Comparison of ENCODE assay signal across 11 mouse cellular contexts in genomic region chr11:102146531-102146930, GRCm38 (mm10). TPM values are rescaled to one million over a fixed set of nuclear protein-coding genes. Genes with fewer than 3 reads are reported as not detected.
DNase-seq lines count a peak whose midpoint lies in the region; ATAC-seq and TF ChIP-seq lines count a peak whose summit lies in the region.
"Had no signal": no experiment of that assay in that cellular context is flagged by ENCODE, and none has a peak within 500 bp of the region (broad histone marks: within the 10 kb centered on the region; RNA-seq: fewer than 3 reads in every experiment).

No protein-coding gene starts in this region.

- no peak for DNase-seq in heart, adult 18-20 months
- DNase-seq in midbrain, embryonic 14.5 days: no peak
- DNase-seq in limb, embryonic 11.5 days (ENCODE audit: low spot score): peak; percentile 45
- no peak for DNase-seq in left cerebral cortex, postnatal 4 days
- no peak for DNase-seq in lung, adult 2 months
- DNase-seq: heart, postnatal 4 days; thymus, postnatal 14 days had no signal

- H3K27me3 ChIP-seq in heart, embryonic 13.5 days (replicated peaks): peaks cover 84% of the 10 kb centered on the region
- H3K27me3 ChIP-seq in midbrain, embryonic 15.5 days (replicated peaks): peaks cover 66% of the 10 kb centered on the region
- H3K27me3 ChIP-seq in midbrain, embryonic 14.5 days (ENCODE audit: control insufficient read depth, insufficient read depth, low read length): peaks cover 56% of the 10 kb centered on the region
- peaks cover 54% of the 10 kb centered on the region for H3K27me3 ChIP-seq in limb, embryonic 11.5 days (ENCODE audit: control insufficient read depth, insufficient read depth, low read length)
- peaks cover 48% of the 10 kb centered on the region for H3K27me3 ChIP-seq in stomach, embryonic 15.5 days (replicated peaks)

- intact Hi-C loops in left cerebral cortex, postnatal 4 days (cut with DNase I): no loop called here

- ATAC-seq in heart, embryonic 13.5 days (ENCODE audit: extremely low read depth, insufficient number of reproducible peaks, low FRiP score, low TSS enrichment): no peak
- ATAC-seq in midbrain, embryonic 15.5 days (replicated peaks): no peak
- ATAC-seq in midbrain, embryonic 14.5 days (ENCODE audit: low FRiP score, low TSS enrichment): no peak
- no peak for ATAC-seq in limb, embryonic 11.5 days (ENCODE audit: insufficient number of reproducible peaks, low FRiP score, low TSS enrichment, low read depth)
- no peak for ATAC-seq in stomach, embryonic 15.5 days (ENCODE audit: insufficient read depth, low FRiP score, low read depth)

- peak overlapping the region; percentile 75 for H3K4me2 ChIP-seq in heart, embryonic 13.5 days
- no peak overlapping the region for H3K4me2 ChIP-seq in midbrain, embryonic 15.5 days
- H3K4me2 ChIP-seq in midbrain, embryonic 14.5 days (ENCODE audit: low read length): no peak overlapping the region
- peak overlapping the region; percentile 17; the same call in 1 of the 2 replicates for H3K4me2 ChIP-seq in limb, embryonic 11.5 days (ENCODE audit: low read depth, severe bottlenecking)
- peak overlapping the region; percentile 57 for H3K4me2 ChIP-seq in stomach, embryonic 15.5 days

- H3K9me3 ChIP-seq in heart, embryonic 13.5 days: no peaks in the 10 kb centered on the region
- no peaks in the 10 kb centered on the region for H3K9me3 ChIP-seq in midbrain, embryonic 15.5 days
- H3K9me3 ChIP-seq in midbrain, embryonic 14.5 days (ENCODE audit: control insufficient read depth, low read length): no peaks in the 10 kb centered on the region
- H3K9me3 ChIP-seq in limb, embryonic 11.5 days (ENCODE audit: control insufficient read depth, low read length): no peaks in the 10 kb centered on the region
- H3K9me3 ChIP-seq in stomach, embryonic 15.5 days: no peaks in the 10 kb centered on the region

- TF ChIP-seq POLR2A in lung, adult 2 months (IDR thresholded peaks at IDR 0.05; ENCODE audit: borderline replicate concordance, extremely low read depth, low read depth, low read length): no peak

- H3K36me3 ChIP-seq in heart, embryonic 13.5 days: no peaks in the 10 kb centered on the region
- no peaks in the 10 kb centered on the region for H3K36me3 ChIP-seq in midbrain, embryonic 15.5 days (replicated peaks)
- no peaks in the 10 kb centered on the region for H3K36me3 ChIP-seq in midbrain, embryonic 14.5 days (ENCODE audit: control insufficient read depth, insufficient read depth, low read length)
- no peaks in the 10 kb centered on the region for H3K36me3 ChIP-seq in limb, embryonic 11.5 days (ENCODE audit: control insufficient read depth, insufficient read depth, low read length)
- no peaks in the 10 kb centered on the region for H3K36me3 ChIP-seq in stomach, embryonic 15.5 days

- TF ChIP-seq CTCF in lung, adult 2 months (IDR thresholded peaks at IDR 0.05; ENCODE audit: insufficient read depth, low read length): no peak

- no peak overlapping the region for H3K9ac ChIP-seq in heart, embryonic 13.5 days
- H3K9ac ChIP-seq in midbrain, embryonic 15.5 days: 0 out of 2 replicates have a peak overlapping the region, but pooled peaks have one; percentile 9
- no peak overlapping the region for H3K9ac ChIP-seq in midbrain, embryonic 14.5 days (replicated peaks; ENCODE audit: low read length)
- 0 out of 2 replicates have a peak overlapping the region, but pooled peaks have one; percentile 17 for H3K9ac ChIP-seq in limb, embryonic 11.5 days (ENCODE audit: low read length)
- no peak overlapping the region for H3K9ac ChIP-seq in stomach, embryonic 15.5 days

- no peak overlapping the region for H3K27ac ChIP-seq in heart, embryonic 13.5 days (replicated peaks)
- no peak overlapping the region for H3K27ac ChIP-seq in midbrain, embryonic 15.5 days
- no peak overlapping the region for H3K27ac ChIP-seq in midbrain, embryonic 14.5 days (replicated peaks; ENCODE audit: low read depth, low read length)
- no peak overlapping the region for H3K27ac ChIP-seq in limb, embryonic 11.5 days (replicated peaks; ENCODE audit: low read depth, low read length)
- no peak overlapping the region for H3K27ac ChIP-seq in stomach, embryonic 15.5 days

- peaks cover 33% of the 10 kb centered on the region for H3K4me1 ChIP-seq in heart, embryonic 13.5 days
- peaks cover 26% of the 10 kb centered on the region; the same call in 1 of the 2 replicates for H3K4me1 ChIP-seq in midbrain, embryonic 15.5 days
- 0 out of 2 replicates have a peak, but pooled peaks cover 3% of the 10 kb centered on the region for H3K4me1 ChIP-seq in midbrain, embryonic 14.5 days (ENCODE audit: control insufficient read depth, insufficient read depth, low read length)
- H3K4me1 ChIP-seq in limb, embryonic 11.5 days (ENCODE audit: control insufficient read depth, insufficient read depth, low read length): peaks cover 9% of the 10 kb centered on the region
- H3K4me1 ChIP-seq in stomach, embryonic 15.5 days: peaks cover 22% of the 10 kb centered on the region
- H3K4me1 ChIP-seq in lung, adult 2 months (ENCODE audit: control insufficient read depth, insufficient read depth, low read length): peaks cover 3% of the 10 kb centered on the region; the same call in 1 of the 2 replicates

- 6% methylated on average over 17 of the region's 17 CpGs for WGBS in heart, embryonic 13.5 days
- 12% methylated on average over 16 of the region's 17 CpGs for WGBS in midbrain, embryonic 15.5 days
- WGBS in midbrain, embryonic 14.5 days: 11% methylated on average over 17 of the region's 17 CpGs
- 14% methylated on average over 17 of the region's 17 CpGs for WGBS in limb, embryonic 11.5 days
- WGBS in stomach, embryonic 15.5 days: 11% methylated on average over 17 of the region's 17 CpGs
- 14% methylated on average over 17 of the region's 17 CpGs for WGBS in lung, adult 2 months

- peak overlapping the region; percentile 50 for H3K4me3 ChIP-seq in heart, embryonic 13.5 days
- no peak overlapping the region for H3K4me3 ChIP-seq in midbrain, embryonic 15.5 days
- no peak overlapping the region for H3K4me3 ChIP-seq in midbrain, embryonic 14.5 days (replicated peaks; ENCODE audit: low read depth, low read length)
- H3K4me3 ChIP-seq in limb, embryonic 11.5 days (ENCODE audit: low read depth, low read length): no peak overlapping the region
- H3K4me3 ChIP-seq in stomach, embryonic 15.5 days (replicated peaks): peak overlapping the region; percentile 39
- no peak overlapping the region for H3K4me3 ChIP-seq in lung, adult 2 months (replicated peaks; ENCODE audit: extremely low read depth, low read depth, low read length)

RNA-seq across cellular contexts. Expression of gene Nags, which starts 1.2 kb away (rescaled TPM):
- polyA plus RNA-seq in heart, embryonic 13.5 days (2015; fragmentation: Nextera tagmentation; extraction: Ambion mirVana): 0.33 TPM in 1 of 2 replicates, not detected in the other
- under 1 TPM in 1 of 2 experiments, not detected in 1; 0.13 TPM for total RNA-seq in heart, adult 18-20 months (2021)
- 0.10 and 0.30 TPM in 2 replicates for polyA plus RNA-seq in midbrain, embryonic 15.5 days (2015; fragmentation: Nextera tagmentation; extraction: Ambion mirVana)
- polyA plus RNA-seq in midbrain, embryonic 14.5 days (2014; fragmentation: Nextera tagmentation; extraction: Ambion mirVana): 0.08 TPM in 1 of 2 replicates, not detected in the other
- polyA plus RNA-seq in limb, embryonic 11.5 days (2014; fragmentation: Nextera tagmentation; extraction: Ambion mirVana): 0.08 and 0.13 TPM in 2 replicates
- 6.2 and 6.5 TPM in 2 replicates for polyA plus RNA-seq in stomach, embryonic 15.5 days (2015; fragmentation: Nextera tagmentation; extraction: Ambion mirVana)
- under 1 TPM in 1 of 2 experiments, not detected in 1; 0.16 TPM for total RNA-seq in left cerebral cortex, postnatal 4 days (2021)
- polyA plus RNA-seq in lung, adult 2 months (2012; rRNA removed): 0.41 and 0.72 TPM in 2 replicates
- total RNA-seq: heart, postnatal 4 days had no signal

RNA-seq across cellular contexts. Expression of gene Tmem101, which starts 9.7 kb away (rescaled TPM):
- 32.4 and 38.4 TPM in 2 replicates for polyA plus RNA-seq in heart, embryonic 13.5 days (2015; fragmentation: Nextera tagmentation; extraction: Ambion mirVana)
- 10 to 100 TPM; 14.1 to 14.9 TPM for total RNA-seq in heart, adult 18-20 months (2021)
- polyA plus RNA-seq in midbrain, embryonic 15.5 days (2015; fragmentation: Nextera tagmentation; extraction: Ambion mirVana): 45.3 and 46.5 TPM in 2 replicates
- polyA plus RNA-seq in midbrain, embryonic 14.5 days (2014; fragmentation: Nextera tagmentation; extraction: Ambion mirVana): 32.8 and 36.1 TPM in 2 replicates
- polyA plus RNA-seq in limb, embryonic 11.5 days (2014; fragmentation: Nextera tagmentation; extraction: Ambion mirVana): 39.3 and 41.2 TPM in 2 replicates
- 28.0 and 28.3 TPM in 2 replicates for polyA plus RNA-seq in stomach, embryonic 15.5 days (2015; fragmentation: Nextera tagmentation; extraction: Ambion mirVana)
- total RNA-seq in left cerebral cortex, postnatal 4 days (2021): 10 to 100 TPM; 23.8 to 26.4 TPM
- polyA plus RNA-seq in lung, adult 2 months (2012; rRNA removed): 20.5 and 26.7 TPM in 2 replicates

RNA-seq across cellular contexts. Expression of gene Lsm12, which starts 38.6 kb away (rescaled TPM):
- polyA plus RNA-seq in heart, embryonic 13.5 days (2015; fragmentation: Nextera tagmentation; extraction: Ambion mirVana): 80.7 and 97.0 TPM in 2 replicates
- 10 to 100 TPM; 45.5 to 50.6 TPM for total RNA-seq in heart, adult 18-20 months (2021)
- 111 and 118 TPM in 2 replicates for polyA plus RNA-seq in midbrain, embryonic 15.5 days (2015; fragmentation: Nextera tagmentation; extraction: Ambion mirVana)
- 76.0 and 80.9 TPM in 2 replicates for polyA plus RNA-seq in midbrain, embryonic 14.5 days (2014; fragmentation: Nextera tagmentation; extraction: Ambion mirVana)
- polyA plus RNA-seq in limb, embryonic 11.5 days (2014; fragmentation: Nextera tagmentation; extraction: Ambion mirVana): 74.5 and 88.5 TPM in 2 replicates
- 110 and 112 TPM in 2 replicates for polyA plus RNA-seq in stomach, embryonic 15.5 days (2015; fragmentation: Nextera tagmentation; extraction: Ambion mirVana)
- 10 to 100 TPM; 84.5 to 86.0 TPM for total RNA-seq in left cerebral cortex, postnatal 4 days (2021)
- 20.8 and 30.6 TPM in 2 replicates for polyA plus RNA-seq in lung, adult 2 months (2012; rRNA removed)

RNA-seq across cellular contexts. Expression of gene Pyy, which starts 38.9 kb away (rescaled TPM):
- polyA plus RNA-seq in heart, embryonic 13.5 days (2015; fragmentation: Nextera tagmentation; extraction: Ambion mirVana): 1.2 TPM in 1 of 2 replicates, not detected in the other
- not detected for total RNA-seq in heart, adult 18-20 months (2021)
- polyA plus RNA-seq in midbrain, embryonic 15.5 days (2015; fragmentation: Nextera tagmentation; extraction: Ambion mirVana): not detected in 2 replicates
- not detected in 2 replicates for polyA plus RNA-seq in midbrain, embryonic 14.5 days (2014; fragmentation: Nextera tagmentation; extraction: Ambion mirVana)
- not detected in 2 replicates for polyA plus RNA-seq in limb, embryonic 11.5 days (2014; fragmentation: Nextera tagmentation; extraction: Ambion mirVana)
- polyA plus RNA-seq in stomach, embryonic 15.5 days (2015; fragmentation: Nextera tagmentation; extraction: Ambion mirVana): 65.1 and 89.6 TPM in 2 replicates
- total RNA-seq in left cerebral cortex, postnatal 4 days (2021): not detected
- polyA plus RNA-seq in lung, adult 2 months (2012; rRNA removed): 9.6 TPM in 1 of 2 replicates, not detected in the other
- total RNA-seq: heart, postnatal 4 days had no signal
- polyA plus RNA-seq: lung, embryonic 16.5 days had no signal

RNA-seq across cellular contexts. Expression of gene G6pc3, which starts 42.9 kb away (rescaled TPM):
- polyA plus RNA-seq in heart, embryonic 13.5 days (2015; fragmentation: Nextera tagmentation; extraction: Ambion mirVana): 25.6 and 29.3 TPM in 2 replicates
- 10 to 100 TPM; 54.5 to 56.6 TPM for total RNA-seq in heart, adult 18-20 months (2021)
- polyA plus RNA-seq in midbrain, embryonic 15.5 days (2015; fragmentation: Nextera tagmentation; extraction: Ambion mirVana): 38.6 and 43.3 TPM in 2 replicates
- polyA plus RNA-seq in midbrain, embryonic 14.5 days (2014; fragmentation: Nextera tagmentation; extraction: Ambion mirVana): 31.6 and 43.7 TPM in 2 replicates
- 39.8 and 41.9 TPM in 2 replicates for polyA plus RNA-seq in limb, embryonic 11.5 days (2014; fragmentation: Nextera tagmentation; extraction: Ambion mirVana)
- 29.6 and 32.1 TPM in 2 replicates for polyA plus RNA-seq in stomach, embryonic 15.5 days (2015; fragmentation: Nextera tagmentation; extraction: Ambion mirVana)
- 10 to 100 TPM; 34.6 to 35.4 TPM for total RNA-seq in left cerebral cortex, postnatal 4 days (2021)
- polyA plus RNA-seq in lung, adult 2 months (2012; rRNA removed): 74.4 and 82.5 TPM in 2 replicates

Comparison
In these comparisons a context has a peak if more than half of its experiments do, and no peak if none do; other contexts are left out.
1. H3K9ac ChIP-seq: peak in midbrain, embryonic 15.5 days (single experiment) and limb, embryonic 11.5 days (single experiment); none in heart, embryonic 13.5 days (single experiment), midbrain, embryonic 14.5 days (single experiment) and stomach, embryonic 15.5 days (single experiment).
2. H3K4me2 ChIP-seq: peak in heart, embryonic 13.5 days (single experiment), limb, embryonic 11.5 days (single experiment) and stomach, embryonic 15.5 days (single experiment); none in midbrain, embryonic 15.5 days (single experiment) and midbrain, embryonic 14.5 days (single experiment).
3. H3K4me3 ChIP-seq: peak in heart, embryonic 13.5 days (single experiment) and stomach, embryonic 15.5 days (single experiment); none in midbrain, embryonic 15.5 days (single experiment), midbrain, embryonic 14.5 days (single experiment), limb, embryonic 11.5 days (single experiment) and lung, adult 2 months (single experiment).